Mouse (Mus musculus) ES-E14 (cell line): Measurements from ENCODE around the gene Stxbp1. TPM values are rescaled to one million over a fixed set of nuclear protein-coding genes. Genes with fewer than 3 reads are reported as not detected.
A peak's percentile ranks its signal among the peaks of the same experiment; 100 is the strongest.

Experiments
- DNase-seq: peaks from one replicate; pipeline ENCODE4 v3.0.0-alpha.2; 2013; ENCODE audit warnings: low read depth, low spot score
- H3K27ac ChIP-seq: 2 replicates; pipeline ENCODE4 v1.5.1; 2012; ENCODE audit warnings: low read depth, mild to moderate bottlenecking, low read length, moderate library complexity, mixed read lengths; ENCODE audit not compliant: poor library complexity, insufficient read depth, severe bottlenecking
- H3K36me3 ChIP-seq: 2 replicates; pipeline ENCODE4 v1.6.1; 2012; ENCODE audit warnings: mild to moderate bottlenecking, low read length, moderate library complexity, mixed read lengths; ENCODE audit not compliant: control insufficient read depth, poor library complexity, insufficient read depth, severe bottlenecking
- H3K4me1 ChIP-seq, 2 experiments: fragments of 150-350 bp in 1 of 2; sonication (generic) in 1 of 2; 2 replicates each; pipeline ENCODE4 v1.6.1; 2012; ENCODE audit warnings: low read length in 2 of 2, mild to moderate bottlenecking in 1 of 2, mixed read lengths in 1 of 2; ENCODE audit not compliant: control insufficient read depth in 2 of 2, insufficient read depth in 2 of 2, poor library complexity in 1 of 2
- H3K4me3 ChIP-seq, 2 experiments: fragments of 150-350 bp in 1 of 2; sonication (generic) in 1 of 2; 2 replicates each; pipeline ENCODE4 v1.5.1; 2012; ENCODE audit warnings: low read length in 2 of 2, low read depth in 1 of 2, mild to moderate bottlenecking in 1 of 2, mixed read lengths in 1 of 2; ENCODE audit not compliant: insufficient read depth in 1 of 2, poor library complexity in 1 of 2, severe bottlenecking in 1 of 2
- H3K9ac ChIP-seq: 2 replicates; pipeline ENCODE4 v1.6.1; 2012; ENCODE audit warnings: low read depth, mild to moderate bottlenecking, low read length, mixed read lengths; ENCODE audit not compliant: poor library complexity, insufficient read depth, severe bottlenecking
- H3K9me3 ChIP-seq: fragments of 150-350 bp; sonication (generic); 2 replicates; pipeline ENCODE4 v1.6.1; 2012; ENCODE audit warnings: low read depth, mild to moderate bottlenecking, low read length; ENCODE audit not compliant: control insufficient read depth, insufficient read depth
- CHD2 ChIP-seq: IDR thresholded peaks from 2 replicates; pipeline ENCODE4 v1.6.1; 2014; ENCODE audit warnings: mild to moderate bottlenecking, low read depth, low read length, inconsistent platforms
- HCFC1 ChIP-seq: IDR thresholded peaks from 2 replicates; pipeline ENCODE4 v1.6.1; 2012; ENCODE audit warnings: low read length, inconsistent platforms, borderline replicate concordance; ENCODE audit not compliant: insufficient read depth
- MAFK ChIP-seq: IDR thresholded peaks from 2 replicates; pipeline ENCODE4 v1.6.1; 2014; ENCODE audit warnings: mild to moderate bottlenecking, low read depth, low read length, inconsistent platforms; ENCODE audit not compliant: insufficient read depth
- ZC3H11A ChIP-seq: IDR thresholded peaks from 2 replicates; pipeline ENCODE4 v1.6.1; 2012; ENCODE audit warnings: low read depth, mild to moderate bottlenecking, inconsistent platforms, low read length, borderline replicate concordance
- ZNF384 ChIP-seq: IDR thresholded peaks from 2 replicates; pipeline ENCODE4 v1.6.1; 2012; ENCODE audit warnings: low read depth, low read length, inconsistent platforms
- in situ Hi-C, 2 experiments: fragments of 600-800 bp; cut with MboI; formaldehyde crosslinking; loops; one replicate each; pipeline ENCODE4 v1.15.1; 2025; ENCODE audit warnings: low sequenced_read_pairs in 2 of 2, inconsistent platforms in 1 of 2; ENCODE audit not compliant: unreplicated experiment in 2 of 2
- total RNA-seq: library from RNA; depleted of rRNA; stranded (reverse); fragments of 300-350 nt; gene quantifications from 2 replicates; pipeline ENCODE4 v1.2.3, GENCODE M21; 2012

The Stxbp1 gene
- total RNA-seq, 1 experiment, result 4.0 TPM

- Histone ChIP-seq H3K27ac (no peak overlapping the region), H3K36me3 (no peaks in the 10 kb centered on the region), H3K9ac (peak overlapping the region; percentile 33; the same call in 1 of the 2 replicates), H3K9me3 (no peaks in the 10 kb centered on the region), H3K4me1 (peaks cover 0 to 9% of the 10 kb centered on the region in 2 experiments; a peak in 2 of 4 replicates), H3K4me3 (no peak overlapping the region)
- in situ Hi-C loops, result no loop called here
- no peak for DNase-seq
- TF ChIP-seq ZC3H11A (no peak), CHD2 (no peak), ZNF384 (no peak), MAFK (no peak), HCFC1 (no peak)
Measured at GRCm38 (mm10) chr2:32834496-32834895, 12.5 kb downstream of the Stxbp1 start.

GRCm38 (mm10) chr2:32828979-32829676 lies 17.9 kb downstream of the Stxbp1 start:
- Histone ChIP-seq H3K4me3 (no peak overlapping the region), H3K27ac (no peak overlapping the region), H3K9me3 (no peaks in the 10 kb centered on the region), H3K9ac (no peak overlapping the region), H3K36me3 (no peaks in the 10 kb centered on the region), H3K4me1 (no peaks in the 10 kb centered on the region)
- no peak for DNase-seq
- no peak for TF ChIP-seq ZC3H11A
- no peak for TF ChIP-seq ZNF384
- TF ChIP-seq HCFC1, result no peak
- TF ChIP-seq CHD2, result no peak
- no peak for TF ChIP-seq MAFK
- in situ Hi-C loops, result no loop called here

- Histone ChIP-seq H3K9me3 (no peaks in the 10 kb centered on the region), H3K9ac (no peak overlapping the region), H3K27ac (no peak overlapping the region), H3K4me3 (no peak overlapping the region), H3K4me1 (no peaks in the 10 kb centered on the region), H3K36me3 (no peaks in the 10 kb centered on the region; the same call in 1 of the 2 replicates)
- in situ Hi-C loops, result no loop called here
- no peak for DNase-seq
- TF ChIP-seq MAFK (no peak), CHD2 (no peak), ZNF384 (no peak), HCFC1 (no peak), ZC3H11A (no peak)
Measured at GRCm38 (mm10) chr2:32825796-32826195, 21.2 kb downstream of the Stxbp1 start.

- no peak overlapping the region for H3K27ac ChIP-seq
Measured at GRCm38 (mm10) chr2:32824778-32825177, 22.3 kb downstream of the Stxbp1 start.

GRCm38 (mm10) chr2:32824181-32824580 lies 22.9 kb downstream of the Stxbp1 start:
- Histone ChIP-seq H3K36me3 (no peaks in the 10 kb centered on the region; the same call in 1 of the 2 replicates), H3K9me3 (no peaks in the 10 kb centered on the region), H3K9ac (no peak overlapping the region), H3K4me3 (no peak overlapping the region), H3K27ac (no peak overlapping the region), H3K4me1 (no peaks in the 10 kb centered on the region)
- no peak for TF ChIP-seq ZC3H11A
- no peak for TF ChIP-seq MAFK
- TF ChIP-seq CHD2, result no peak
- no peak for TF ChIP-seq ZNF384
- TF ChIP-seq HCFC1, result no peak
- DNase-seq, result no peak
- in situ Hi-C loops, result no loop called here

More at GRCm38 (mm10) chr2:32824778-32825177, 22.3 kb downstream of the Stxbp1 start:
- in situ Hi-C loops, result no loop called here
- Histone ChIP-seq H3K4me3 (no peak overlapping the region), H3K9me3 (no peaks in the 10 kb centered on the region), H3K9ac (no peak overlapping the region), H3K36me3 (no peaks in the 10 kb centered on the region; the same call in 1 of the 2 replicates), H3K4me1 (no peaks in the 10 kb centered on the region)
- no peak for DNase-seq
- TF ChIP-seq MAFK (no peak), HCFC1 (no peak)
